Mouse (Mus musculus): Measurements from ENCODE around the gene Plekhh1.
A peak's percentile ranks its signal among the peaks of the same experiment; 100 is the strongest.

Plekhh1 gene

GRCm38 (mm10) chr12:79028911-79029861 lies at the start of gene Plekhh1:
TSS of gene Plekhh1 (plus strand) at chr12:79029163.
- DNase-seq (ENCODE audit: low spot score in 2 of 2), result peak; percentile 24 to 35

- DNase-seq (ENCODE audit: low spot score in 2 of 2), result peak; percentile 35 to 56
Measured at GRCm38 (mm10) chr12:78980683-78981091, 48.3 kb upstream of the Plekhh1 start.

- no peak for DNase-seq (ENCODE audit: low spot score in 2 of 2)
Measured at GRCm38 (mm10) chr12:78981131-78981530, 47.8 kb upstream of the Plekhh1 start.

GRCm38 (mm10) chr12:78981938-78982825 lies 46.8 kb upstream of the Plekhh1 start:
- DNase-seq (ENCODE audit: low spot score in 2 of 2), result no peak

- no peak for DNase-seq (ENCODE audit: low spot score in 2 of 2)
Measured at GRCm38 (mm10) chr12:78983296-78984034, 45.5 kb upstream of the Plekhh1 start.

GRCm38 (mm10) chr12:78984035-78984432 lies 44.9 kb upstream of the Plekhh1 start:
- DNase-seq (ENCODE audit: low spot score in 2 of 2), result no peak

GRCm38 (mm10) chr12:78987581-78988081 lies 41.3 kb upstream of the Plekhh1 start:
- no peak for DNase-seq (ENCODE audit: low spot score in 2 of 2)

- DNase-seq (ENCODE audit: low spot score in 2 of 2), result no peak
Measured at GRCm38 (mm10) chr12:78996271-78996670, 32.7 kb upstream of the Plekhh1 start.

- no peak for DNase-seq (ENCODE audit: low spot score in 2 of 2)
Measured at GRCm38 (mm10) chr12:78996711-78997110, 32.3 kb upstream of the Plekhh1 start.

- DNase-seq (ENCODE audit: low spot score in 2 of 2), result no peak
Measured at GRCm38 (mm10) chr12:79002406-79002805, 26.6 kb upstream of the Plekhh1 start.

GRCm38 (mm10) chr12:79002978-79003377 lies 26.0 kb upstream of the Plekhh1 start:
- DNase-seq (ENCODE audit: low spot score in 2 of 2), result no peak

- DNase-seq (ENCODE audit: low spot score in 2 of 2), result no peak
Measured at GRCm38 (mm10) chr12:79005456-79005855, 23.5 kb upstream of the Plekhh1 start.

GRCm38 (mm10) chr12:79006076-79006475 lies 22.9 kb upstream of the Plekhh1 start:
- DNase-seq (ENCODE audit: low spot score in 2 of 2), result no peak

- DNase-seq (ENCODE audit: low spot score in 2 of 2), result peak; percentile 51 to 66
Measured at GRCm38 (mm10) chr12:79006478-79007125, 22.4 kb upstream of the Plekhh1 start.

GRCm38 (mm10) chr12:79007126-79007753 lies 21.7 kb upstream of the Plekhh1 start, which contains the start of gene Tmem229b:
TSS of gene Tmem229b (minus strand) at chr12:79007627.
- peak; percentile 47 to 58 for DNase-seq (ENCODE audit: low spot score in 2 of 2)

GRCm38 (mm10) chr12:79010569-79010968 lies 18.4 kb upstream of the Plekhh1 start:
- no peak for DNase-seq (ENCODE audit: low spot score in 2 of 2)

GRCm38 (mm10) chr12:79016109-79016508 lies 12.9 kb upstream of the Plekhh1 start:
- DNase-seq (ENCODE audit: low spot score in 2 of 2), result no peak

GRCm38 (mm10) chr12:79017994-79018399 lies 11.0 kb upstream of the Plekhh1 start:
- peak in 1 of 2 experiments; percentile 46 for DNase-seq (ENCODE audit: low spot score in 2 of 2)

- no peak for DNase-seq (ENCODE audit: low spot score in 2 of 2)
Measured at GRCm38 (mm10) chr12:79021902-79022301, 7.1 kb upstream of the Plekhh1 start.

- DNase-seq (ENCODE audit: low spot score in 2 of 2), result peak in 1 of 2 experiments; percentile 39
Measured at GRCm38 (mm10) chr12:79022882-79023281, 6.1 kb upstream of the Plekhh1 start.
